Mouse (Mus musculus) G1E (cell line): ENCODE results near the gene Fam131c.

Experiments used
- CTCF ChIP-seq: IDR thresholded peaks from 2 replicates; pipeline ENCODE4 v1.5.1; 2012; ENCODE audit warnings: low read depth, low read length, inconsistent platforms, mixed read lengths
- GATA1 ChIP-seq: IDR thresholded peaks from 2 replicates; pipeline ENCODE4 v1.6.1; 2012; ENCODE audit warnings: borderline replicate concordance, low read length, inconsistent platforms, mixed read lengths
- GATA2 ChIP-seq: IDR thresholded peaks from 2 replicates; pipeline ENCODE4 v1.6.1; 2012; ENCODE audit warnings: low read depth, low read length, inconsistent platforms, borderline replicate concordance
- POLR2AphosphoS5 ChIP-seq: IDR thresholded peaks from 2 replicates; pipeline ENCODE4 v1.6.1; 2012; ENCODE audit warnings: low read depth, low read length, inconsistent platforms; ENCODE audit not compliant: insufficient replicate concordance
- TAL1 ChIP-seq: conservative IDR thresholded peaks from 2 replicates; pipeline ENCODE4 v1.6.1; 2012; ENCODE audit warnings: low read depth, low read length, inconsistent platforms, mixed read lengths

DNA sequence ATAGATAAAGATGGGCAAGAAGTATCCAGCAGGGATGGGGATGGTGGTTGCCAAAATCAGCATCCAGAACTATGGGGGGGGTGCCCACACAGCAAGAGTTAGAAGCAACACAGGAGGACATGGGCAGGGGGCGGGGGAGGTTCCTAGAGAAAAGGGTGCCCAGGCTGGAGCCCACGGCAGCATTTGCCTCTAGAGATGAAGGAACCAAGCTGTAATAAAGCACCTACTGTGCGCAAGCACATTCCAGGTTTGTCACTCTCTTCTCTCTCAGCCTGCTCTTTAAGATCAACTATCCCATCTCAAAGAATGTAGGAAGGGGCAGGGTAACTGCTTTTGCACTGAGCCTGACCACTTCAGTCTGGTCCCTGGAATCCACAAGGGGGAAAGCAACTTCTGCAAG lies 40.6 kb downstream of the Fam131c start:
- TF ChIP-seq GATA1 (no peak), CTCF (no peak), GATA2 (no peak), TAL1 (no peak), POLR2AphosphoS5 (no peak)
